Mouse (Mus musculus) CH12.LX (cell line): ENCODE measurements around the gene Ptprs. TPM values are rescaled to one million over a fixed set of nuclear protein-coding genes. Genes with fewer than 3 reads are reported as not detected.

Experiments used
- DNase-seq: peaks from one replicate; pipeline ENCODE4 v3.0.0-alpha.2; 2013; ENCODE audit errors: extremely low read depth
- H3K27ac ChIP-seq: 2 replicates; pipeline ENCODE4 v1.5.1; 2012; ENCODE audit warnings: low read depth, mild to moderate bottlenecking, control low read depth, moderate library complexity; ENCODE audit not compliant: insufficient read depth
- H3K27me3 ChIP-seq: replicated peaks from 2 replicates; pipeline ENCODE3; 2012; ENCODE audit warnings: inconsistent platforms
- H3K36me3 ChIP-seq, 2 experiments: replicated peaks in 1 of 2; 2 replicates each; pipeline versions ENCODE3 to v1.6.1; 2012; ENCODE audit warnings: inconsistent platforms in 1 of 2, low read length in 1 of 2, mild to moderate bottlenecking in 1 of 2, mixed read lengths in 1 of 2, moderate library complexity in 1 of 2; ENCODE audit not compliant: control insufficient read depth in 1 of 2, insufficient read depth in 1 of 2
- H3K4me1 ChIP-seq, 2 experiments: 2 replicates each; pipeline ENCODE4 v1.6.1; 2012; ENCODE audit warnings: inconsistent platforms in 1 of 2, moderate library complexity in 1 of 2; ENCODE audit not compliant: insufficient read depth in 2 of 2, control insufficient read depth in 1 of 2
- H3K4me2 ChIP-seq: 2 replicates; pipeline ENCODE4 v1.6.1; 2012; ENCODE audit warnings: low read depth, mild to moderate bottlenecking, control low read depth; ENCODE audit not compliant: poor library complexity, insufficient read depth, severe bottlenecking
- H3K4me3 ChIP-seq, 3 experiments: fragments of 150-350 bp in 1 of 3; sonication (generic) in 1 of 3; replicated peaks in 1 of 3; 2 replicates each; pipeline versions ENCODE3 to v1.5.1; 2011 to 2012; ENCODE audit warnings: low read depth in 2 of 3, low read length in 2 of 3, mild to moderate bottlenecking in 2 of 3, moderate library complexity in 2 of 3, control low read depth in 1 of 3, improper control_type of control experiment in 1 of 3, inconsistent platforms in 1 of 3, mixed read lengths in 1 of 3; ENCODE audit not compliant: poor library complexity in 1 of 3
- H3K79me2 ChIP-seq: replicated peaks from 2 replicates; pipeline ENCODE4 v1.6.1; 2012; ENCODE audit warnings: mild to moderate bottlenecking, moderate library complexity; ENCODE audit not compliant: control insufficient read depth, poor library complexity, insufficient read depth, severe bottlenecking; ENCODE audit errors: extremely low read depth
- H3K9ac ChIP-seq: 2 replicates; pipeline ENCODE4 v1.6.1; 2012; ENCODE audit warnings: low read depth, mild to moderate bottlenecking, control low read depth, moderate library complexity; ENCODE audit not compliant: insufficient read depth
- H3K9me3 ChIP-seq: replicated peaks from 2 replicates; pipeline ENCODE3; 2012; ENCODE audit warnings: low read length, inconsistent platforms, mixed read lengths
- CHD1 ChIP-seq: IDR thresholded peaks from 2 replicates; pipeline ENCODE4 v1.6.1; 2012; ENCODE audit warnings: low read depth, low read length, improper control_type of control experiment, inconsistent platforms
- CTCF ChIP-seq, 2 experiments: IDR thresholded peaks in 1 of 2; conservative IDR thresholded peaks in 1 of 2; 2 replicates each; pipeline ENCODE4 v1.5.1; 2011 to 2012; ENCODE audit warnings: low read depth in 2 of 2, low read length in 2 of 2, improper control_type of control experiment in 1 of 2, inconsistent platforms in 1 of 2, mild to moderate bottlenecking in 1 of 2, moderate library complexity in 1 of 2
- E2F4 ChIP-seq: IDR thresholded peaks from 2 replicates; pipeline ENCODE4 v1.6.1; 2011; ENCODE audit warnings: low read depth, low read length, improper control_type of control experiment; ENCODE audit not compliant: insufficient replicate concordance
- JUN ChIP-seq: IDR thresholded peaks from 2 replicates; pipeline ENCODE4 v1.6.1; 2011; ENCODE audit warnings: low read depth, mild to moderate bottlenecking, low read length, improper control_type of control experiment, moderate library complexity; ENCODE audit not compliant: insufficient read depth
- MAFK ChIP-seq: IDR thresholded peaks from 2 replicates; pipeline ENCODE4 v1.6.1; 2011; ENCODE audit warnings: low read length, improper control_type of control experiment; ENCODE audit not compliant: insufficient replicate concordance
- MAZ ChIP-seq: IDR thresholded peaks from 2 replicates; pipeline ENCODE4 v1.6.1; 2012; ENCODE audit warnings: low read depth, mild to moderate bottlenecking, inconsistent platforms, low read length, improper control_type of control experiment, moderate library complexity
- NELFE ChIP-seq: IDR thresholded peaks from 2 replicates; pipeline ENCODE4 v1.6.1; 2011; ENCODE audit warnings: low read depth, low read length, improper control_type of control experiment
- PAX5 ChIP-seq: IDR thresholded peaks from 2 replicates; pipeline ENCODE4 v1.6.1; 2012; ENCODE audit warnings: low read length, inconsistent platforms, mixed read lengths
- POLR2A ChIP-seq: IDR thresholded peaks from 2 replicates; pipeline ENCODE4 v1.6.1; 2011; ENCODE audit warnings: low read depth, mild to moderate bottlenecking, improper control_type of control experiment, low read length
- RAD21 ChIP-seq: IDR thresholded peaks from 2 replicates; pipeline ENCODE4 v1.6.1; 2011; ENCODE audit warnings: low read depth, mild to moderate bottlenecking, low read length, improper control_type of control experiment, moderate library complexity
- RCOR1 ChIP-seq: conservative IDR thresholded peaks from 2 replicates; pipeline ENCODE4 v1.6.1; 2012; ENCODE audit warnings: low read depth, mild to moderate bottlenecking, inconsistent platforms, low read length, improper control_type of control experiment
- SIN3A ChIP-seq: IDR thresholded peaks from 2 replicates; pipeline ENCODE4 v1.6.1; 2012; ENCODE audit warnings: low read length, improper control_type of control experiment, inconsistent platforms
- TBP ChIP-seq: conservative IDR thresholded peaks from 2 replicates; pipeline ENCODE4 v1.6.1; 2011; ENCODE audit warnings: low read depth, low read length, improper control_type of control experiment
- TCF12 ChIP-seq: IDR thresholded peaks from 2 replicates; pipeline ENCODE4 v1.6.1; 2014; ENCODE audit warnings: low read depth, mild to moderate bottlenecking, inconsistent platforms, low read length, improper control_type of control experiment
- ZC3H11A ChIP-seq: IDR thresholded peaks from 2 replicates; pipeline ENCODE4 v1.6.1; 2012; ENCODE audit warnings: low read depth, mild to moderate bottlenecking, inconsistent platforms, low read length, improper control_type of control experiment
- ZKSCAN1 ChIP-seq: IDR thresholded peaks from 2 replicates; pipeline ENCODE4 v1.6.1; 2012; ENCODE audit warnings: low read depth, inconsistent platforms, low read length, improper control_type of control experiment, borderline replicate concordance
- dilution Hi-C: fragments of 300-500 bp; cut with MboI; formaldehyde crosslinking; loops from 2 replicates; pipeline ENCODE4 v1.14.3; 2020; ENCODE audit warnings: low sequenced_read_pairs; ENCODE audit not compliant: extremely low pct_unique_long_range_greater_than_20kb, extremely low pct_ligation_motif_present
- in situ Hi-C: fragments of 300-500 bp; cut with MboI; formaldehyde crosslinking; loops from 3 replicates; pipeline ENCODE4 v1.14.3; 2019; ENCODE audit warnings: low sequenced_read_pairs, low pct_ligation_motif_present, low pct_unique_long_range_greater_than_20kb, mixed read lengths
- polyA plus RNA-seq: library from polyadenylated mRNA; unstranded; fragments of >175 nt; gene quantifications from 2 replicates; pipeline ENCODE4 v1.2.1, GENCODE M21; 2012; ENCODE audit warnings: low read depth; ENCODE audit not compliant: insufficient read length
- total RNA-seq, 2 experiments: library from RNA; depleted of rRNA; stranded (reverse); fragments of 300-350 nt in 1 of 2; fragments of >200 nt in 1 of 2; gene quantifications; 2 replicates each; pipeline ENCODE4 v1.2.3; 2012 to 2014

Gene Ptprs
- total and polyA plus RNA-seq, 3 experiments, result 11.3 to 41.1 (median 27.0) TPM

- no peak overlapping the region for H3K27ac ChIP-seq
- no peak overlapping the region for H3K4me3 ChIP-seq
- in situ Hi-C loops (no loop called here), dilution Hi-C loops (no loop called here)
- no peak overlapping the region for H3K9ac ChIP-seq
- no peaks in the 10 kb centered on the region for H3K36me3 ChIP-seq
- no peak for DNase-seq
- no peak overlapping the region for H3K4me2 ChIP-seq
- peaks cover 26% of the 10 kb centered on the region for H3K27me3 ChIP-seq
- H3K4me1 ChIP-seq, result peaks cover 2 to 10% of the 10 kb centered on the region in 2 experiments; a peak in 1 of 4 replicates
- no peak for TF ChIP-seq JUN
- TF ChIP-seq CHD1, result no peak
- TF ChIP-seq RAD21, result no peak
- TF ChIP-seq MAZ, result no peak
- H3K79me2 ChIP-seq, result no peaks in the 10 kb centered on the region
- peaks cover 27% of the 10 kb centered on the region for H3K9me3 ChIP-seq
Measured at GRCm38 (mm10) chr17:56511707-56512090, 35.4 kb upstream of the Ptprs start.

GRCm38 (mm10) chr17:56510970-56511706 lies 34.9 kb upstream of the Ptprs start:
- Histone ChIP-seq H3K4me2 (no peak overlapping the region), H3K9me3 (peaks cover 23% of the 10 kb centered on the region), H3K4me3 (no peak overlapping the region), H3K27ac (no peak overlapping the region), H3K27me3 (peaks cover 20% of the 10 kb centered on the region), H3K4me1 (peaks cover 2 to 12% of the 10 kb centered on the region in 2 experiments; a peak in 1 of 4 replicates), H3K79me2 (no peaks in the 10 kb centered on the region), H3K9ac (no peak overlapping the region), H3K36me3 (no peaks in the 10 kb centered on the region)
- DNase-seq, result no peak
- dilution Hi-C loops, result no loop called here
- TF ChIP-seq TBP (no peak), TCF12 (no peak), MAFK (no peak), MAZ (no peak), NELFE (no peak), RCOR1 (no peak), POLR2A (no peak), PAX5 (no peak), ZC3H11A (no peak), ZKSCAN1 (no peak), E2F4 (no peak), SIN3A (no peak), CTCF (conservative IDR thresholded peaks at IDR 0.05 in 1 of 2, IDR thresholded peaks at IDR 0.05 in 1 of 2; ENCODE audit: low read depth in 2 of 2, low read length in 2 of 2) (no peak)
- in situ Hi-C loops, result no loop called here
